Mouse (Mus musculus): Measurements from ENCODE around the gene Atp2c1. TPM values are rescaled to one million over a fixed set of nuclear protein-coding genes. Genes with fewer than 3 reads are reported as not detected.

Atp2c1 gene
- polyA plus RNA-seq, 1 experiment from 2014 or later, result 74.3 TPM

DNA sequence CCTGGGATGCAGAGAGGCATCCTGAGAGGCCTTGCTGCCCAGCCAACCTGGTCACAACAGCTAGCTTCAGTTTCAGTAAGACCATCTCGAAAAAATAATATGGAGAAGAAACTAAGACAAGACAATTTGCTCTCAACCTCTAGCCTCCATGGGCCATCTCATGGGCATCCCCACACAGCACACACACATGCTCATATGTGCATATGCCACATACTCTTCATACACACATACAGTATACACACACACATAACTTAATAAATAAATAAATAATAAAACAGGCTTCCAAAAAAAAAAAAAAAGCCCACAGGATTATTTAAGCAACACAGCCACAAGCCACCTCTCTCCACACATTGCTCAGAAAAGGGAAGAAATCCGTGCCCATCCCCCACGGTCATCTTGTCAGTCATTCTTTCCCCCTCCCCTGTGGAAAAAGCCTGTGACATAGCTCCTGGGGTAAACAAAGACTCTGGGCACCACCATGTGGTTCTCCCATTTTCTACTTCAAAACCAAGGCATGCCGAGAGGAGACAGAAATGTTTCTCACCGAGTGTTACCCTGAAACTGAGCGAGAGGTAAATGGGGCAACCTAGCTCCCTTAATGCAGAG lies 7.7 kb downstream of the Atp2c1 start:
- no peaks in the 10 kb centered on the region for H3K27me3 ChIP-seq (ENCODE audit: insufficient read depth, low read length)
- H3K9me3 ChIP-seq (ENCODE audit: low read depth, low read length), result no peaks in the 10 kb centered on the region
- DNase-seq, result no peak
- H3K4me2 ChIP-seq, result no peak overlapping the region
- H3K36me3 ChIP-seq (ENCODE audit: insufficient read depth), result no peaks in the 10 kb centered on the region
- H3K4me3 ChIP-seq (ENCODE audit: low read depth, low read length), result no peak overlapping the region
- no peak for ATAC-seq (ENCODE audit: insufficient read depth)
- peaks cover 11% of the 10 kb centered on the region; the same call in 1 of the 2 replicates for H3K4me1 ChIP-seq (ENCODE audit: insufficient read depth)
- no peak overlapping the region for H3K9ac ChIP-seq
- WGBS, result 52% methylated on average over 6 of the region's 6 CpGs
- H3K27ac ChIP-seq (ENCODE audit: low read depth), result no peak overlapping the region
- TF ChIP-seq CTCF (IDR thresholded peaks at IDR 0.05; ENCODE audit: low read depth), result no peak

DNA sequence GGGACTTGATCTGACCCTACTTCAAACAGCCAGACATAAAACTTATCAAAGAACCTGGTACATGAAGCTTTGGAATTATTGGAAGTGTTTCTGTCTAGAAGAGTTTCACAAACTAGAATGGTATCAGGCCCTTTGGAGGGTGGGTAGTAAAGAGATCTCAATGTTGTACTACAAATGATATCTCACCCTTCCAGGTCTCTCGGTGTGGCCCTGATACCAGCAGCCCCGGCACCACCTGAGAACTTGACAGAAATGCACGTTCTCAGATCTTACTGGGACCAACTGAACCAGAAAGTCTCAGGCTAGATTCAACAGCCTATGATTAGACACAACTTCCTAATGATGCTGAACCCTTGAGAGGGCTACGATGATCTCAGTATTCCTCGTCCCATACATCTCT lies 23.4 kb downstream of the Atp2c1 start:
- DNase-seq, result no peak
- Histone ChIP-seq H3K27me3 (ENCODE audit: insufficient read depth, low read length) (no peaks in the 10 kb centered on the region), H3K9ac (no peak overlapping the region), H3K36me3 (ENCODE audit: insufficient read depth) (no peaks in the 10 kb centered on the region), H3K9me3 (ENCODE audit: low read depth, low read length) (no peaks in the 10 kb centered on the region), H3K27ac (ENCODE audit: low read depth) (no peak overlapping the region), H3K4me1 (ENCODE audit: insufficient read depth) (no peaks in the 10 kb centered on the region), H3K4me2 (no peak overlapping the region), H3K4me3 (ENCODE audit: low read depth, low read length) (no peak overlapping the region)
- ATAC-seq (ENCODE audit: insufficient read depth), result no peak
- WGBS, result 90% methylated on average over 5 of the region's 5 CpGs
- TF ChIP-seq CTCF (IDR thresholded peaks at IDR 0.05; ENCODE audit: low read depth), result no peak

DNA sequence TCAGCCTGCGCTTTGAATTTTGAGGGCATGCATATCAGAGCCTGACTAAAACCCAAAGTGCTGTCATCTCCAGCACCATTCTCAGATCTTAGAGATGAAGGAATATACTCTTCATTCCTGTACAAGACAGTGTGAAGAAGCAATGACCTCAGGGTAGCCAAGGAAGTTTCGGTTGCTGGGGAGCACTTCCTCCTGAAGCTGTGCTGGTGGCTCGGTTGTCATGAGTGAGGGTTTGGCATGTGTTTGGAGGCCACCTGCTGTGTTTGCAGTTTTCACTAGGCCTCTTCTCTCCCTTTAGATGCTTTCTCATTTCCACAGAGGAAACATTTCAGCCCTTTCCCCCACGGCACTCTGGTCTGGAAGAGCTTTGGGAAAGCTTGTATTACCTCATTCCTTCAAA lies 24.7 kb downstream of the Atp2c1 start:
- no peak for TF ChIP-seq CTCF (IDR thresholded peaks at IDR 0.05; ENCODE audit: low read depth)
- H3K9ac ChIP-seq, result no peak overlapping the region
- no peak overlapping the region for H3K4me3 ChIP-seq (ENCODE audit: low read depth, low read length)
- DNase-seq (no peak), ATAC-seq (ENCODE audit: insufficient read depth) (no peak)
- WGBS, result 54% methylated on average over 4 of the region's 4 CpGs
- H3K4me1 ChIP-seq (ENCODE audit: insufficient read depth), result no peaks in the 10 kb centered on the region
- no peak overlapping the region for H3K27ac ChIP-seq (ENCODE audit: low read depth)
- no peaks in the 10 kb centered on the region for H3K36me3 ChIP-seq (ENCODE audit: insufficient read depth)
- H3K4me2 ChIP-seq, result no peak overlapping the region
- no peaks in the 10 kb centered on the region for H3K9me3 ChIP-seq (ENCODE audit: low read depth, low read length)
- H3K27me3 ChIP-seq (ENCODE audit: insufficient read depth, low read length), result no peaks in the 10 kb centered on the region

DNA sequence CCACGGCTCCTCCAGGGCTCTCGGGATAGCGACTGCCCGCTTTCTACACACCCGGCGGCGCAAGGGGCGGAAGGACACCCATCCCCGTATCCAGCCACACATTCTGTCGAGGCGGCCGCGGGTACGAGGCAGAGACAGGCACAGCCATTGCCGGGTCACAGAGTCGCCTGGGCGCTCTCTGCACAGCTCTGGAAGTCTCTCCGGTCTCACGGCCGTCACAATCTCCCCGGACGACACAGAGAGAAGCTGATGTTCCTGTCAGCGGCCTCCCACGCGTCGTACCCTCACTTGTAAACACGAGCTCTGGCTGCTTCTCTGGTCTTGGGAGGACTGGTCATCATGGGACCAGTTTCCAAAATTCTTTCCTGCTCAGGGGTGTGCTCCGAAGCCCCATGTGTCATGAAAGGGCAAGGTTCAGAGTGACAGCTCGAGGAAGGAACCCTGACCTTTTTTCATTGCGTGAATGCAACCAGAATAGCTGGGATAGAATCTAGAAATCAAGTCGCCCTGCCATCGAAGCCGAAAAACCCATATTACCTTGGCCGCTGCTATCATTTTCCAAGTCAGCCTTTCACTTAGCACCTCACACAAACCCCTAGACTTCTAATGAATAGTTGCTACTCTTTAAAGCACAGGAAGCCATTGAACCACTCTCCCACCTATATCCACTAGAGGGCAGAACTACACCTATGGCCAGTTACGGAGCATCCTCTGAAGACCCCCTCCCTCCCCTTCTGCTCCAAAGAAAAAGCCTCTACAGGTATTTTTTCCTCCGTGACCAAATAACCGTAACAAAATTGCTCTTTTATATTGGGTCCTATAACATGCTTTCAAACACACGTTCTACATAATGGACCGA lies 31.6 kb downstream of the Atp2c1 start:
- Histone ChIP-seq H3K4me1 (ENCODE audit: insufficient read depth) (peaks cover 7% of the 10 kb centered on the region; the same call in 1 of the 2 replicates), H3K4me2 (peak overlapping the region; percentile 94), H3K9ac (peak overlapping the region; percentile 88), H3K9me3 (ENCODE audit: low read depth, low read length) (no peaks in the 10 kb centered on the region), H3K27ac (ENCODE audit: low read depth) (peak overlapping the region; percentile 97), H3K27me3 (ENCODE audit: insufficient read depth, low read length) (no peaks in the 10 kb centered on the region), H3K36me3 (ENCODE audit: insufficient read depth) (no peaks in the 10 kb centered on the region), H3K4me3 (ENCODE audit: low read depth, low read length) (peak overlapping the region; percentile 77)
- WGBS, result under 1% methylated on average over 39 of the region's 39 CpGs
- TF ChIP-seq CTCF (IDR thresholded peaks at IDR 0.05; ENCODE audit: low read depth), result peak; percentile 83
- DNase-seq (peak; percentile 89), ATAC-seq (ENCODE audit: insufficient read depth) (peak; percentile 68)

DNA sequence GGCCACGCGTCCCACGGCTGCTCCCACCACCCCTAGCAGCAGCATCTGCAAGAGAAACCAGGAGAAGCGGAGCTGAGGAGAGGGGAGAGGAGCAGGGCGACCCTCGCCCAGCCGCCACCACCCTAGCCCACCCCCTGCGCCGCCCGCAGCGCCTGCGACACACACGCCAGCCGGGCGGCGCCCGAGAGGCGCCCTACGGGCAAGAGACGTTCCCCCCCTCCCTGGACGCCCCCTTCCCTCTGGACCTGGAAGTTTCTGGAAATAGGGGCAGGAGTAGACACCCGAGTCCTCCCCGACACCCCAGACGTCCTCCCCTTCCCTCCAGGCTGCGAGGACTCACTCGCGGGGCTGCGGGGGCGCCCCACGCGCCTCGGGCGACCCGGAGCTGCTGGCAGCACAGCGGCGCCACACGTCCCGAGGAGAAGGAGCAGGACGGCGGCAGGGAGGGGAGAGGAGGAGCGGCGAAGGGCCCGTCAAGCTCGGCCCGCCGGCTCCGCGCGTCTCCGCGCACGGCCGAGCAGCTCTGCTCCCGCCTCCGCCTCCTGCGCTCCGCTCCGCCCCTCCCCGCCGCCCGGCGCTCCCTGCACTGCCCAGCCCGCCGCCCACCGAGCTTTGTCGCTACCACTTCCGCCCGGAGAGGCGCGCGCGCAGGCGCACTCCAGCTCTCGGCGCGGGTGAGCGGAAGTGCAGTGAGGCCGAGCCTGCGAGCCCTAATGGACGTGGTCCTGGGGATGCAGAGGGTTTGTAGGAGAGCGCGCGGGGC lies 32.4 kb downstream of the Atp2c1 start:
- ATAC-seq (ENCODE audit: insufficient read depth) (peak; percentile 99), DNase-seq (peak; percentile 97)
- H3K9me3 ChIP-seq (ENCODE audit: low read depth, low read length), result no peaks in the 10 kb centered on the region
- TF ChIP-seq CTCF (IDR thresholded peaks at IDR 0.05; ENCODE audit: low read depth), result peak; percentile 34; the same call in 1 of the 2 replicates
- no peaks in the 10 kb centered on the region for H3K36me3 ChIP-seq (ENCODE audit: insufficient read depth)
- peak overlapping the region; percentile 88 for H3K9ac ChIP-seq
- peaks cover 7% of the 10 kb centered on the region; the same call in 1 of the 2 replicates for H3K4me1 ChIP-seq (ENCODE audit: insufficient read depth)
- under 1% methylated on average over 71 of the region's 83 CpGs for WGBS
- peak overlapping the region; percentile 94 for H3K4me2 ChIP-seq
- peak overlapping the region; percentile 97 for H3K27ac ChIP-seq (ENCODE audit: low read depth)
- H3K4me3 ChIP-seq (ENCODE audit: low read depth, low read length), result peak overlapping the region; percentile 77
- no peaks in the 10 kb centered on the region for H3K27me3 ChIP-seq (ENCODE audit: insufficient read depth, low read length)

DNA sequence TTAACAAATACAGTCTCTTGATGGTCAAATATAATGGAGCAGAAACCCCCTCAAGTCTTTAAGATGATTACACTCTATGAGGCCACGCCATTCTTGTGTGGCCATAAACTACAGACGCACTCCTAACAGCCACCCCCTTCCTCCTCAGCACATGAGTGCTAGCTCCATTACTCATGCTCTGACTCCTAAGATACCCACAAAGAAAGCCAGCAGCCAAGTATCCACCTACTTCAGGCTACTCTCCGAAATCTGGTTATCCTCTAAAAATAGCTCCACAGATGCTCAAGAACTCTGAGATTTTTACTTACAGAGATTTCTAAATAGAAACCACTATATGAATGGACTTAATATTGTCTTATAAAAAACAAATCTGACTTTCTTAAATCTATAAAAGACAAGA lies 34.4 kb downstream of the Atp2c1 start:
- H3K4me1 ChIP-seq (ENCODE audit: insufficient read depth), result peaks cover 7% of the 10 kb centered on the region; the same call in 1 of the 2 replicates
- H3K4me2 ChIP-seq, result peak overlapping the region; percentile 94; the same call in 1 of the 2 replicates
- no peak overlapping the region for H3K9ac ChIP-seq
- no peaks in the 10 kb centered on the region for H3K9me3 ChIP-seq (ENCODE audit: low read depth, low read length)
- no peaks in the 10 kb centered on the region for H3K36me3 ChIP-seq (ENCODE audit: insufficient read depth)
- no peak overlapping the region for H3K4me3 ChIP-seq (ENCODE audit: low read depth, low read length)
- no peak overlapping the region for H3K27ac ChIP-seq (ENCODE audit: low read depth)
- no peak for ATAC-seq (ENCODE audit: insufficient read depth)
- no peak for DNase-seq
- no peaks in the 10 kb centered on the region for H3K27me3 ChIP-seq (ENCODE audit: insufficient read depth, low read length)
- TF ChIP-seq CTCF (IDR thresholded peaks at IDR 0.05; ENCODE audit: low read depth), result no peak
- 54% methylated on average over 3 of the region's 3 CpGs for WGBS
